Mouse (Mus musculus) spleen, postnatal 36 days (tissue): ENCODE data around the gene Nes.

ENCODE experiments used
- DNase-seq, 2 experiments: peaks; one replicate each; pipeline ENCODE4 v3.0.0; 2022; ENCODE audit warnings: low spot score in 2 of 2, mixed read lengths in 1 of 2

The Nes gene

GRCm38 (mm10) chr3:87949955-87950515, 20.8 kb upstream of the Nes start:
- no peak for DNase-seq

- DNase-seq: no peak
Observed at GRCm38 (mm10) chr3:87951946-87952345, 18.9 kb upstream of the Nes start.

GRCm38 (mm10) chr3:87952440-87952839, 18.4 kb upstream of the Nes start:
- no peak for DNase-seq

- no peak for DNase-seq
Observed at GRCm38 (mm10) chr3:87958056-87958455, 12.8 kb upstream of the Nes start.

- DNase-seq: no peak
Observed at GRCm38 (mm10) chr3:87958476-87958875, 12.4 kb upstream of the Nes start.

- DNase-seq: no peak
Observed at GRCm38 (mm10) chr3:87958967-87959366, 11.9 kb upstream of the Nes start.

GRCm38 (mm10) chr3:87959371-87959770, 11.5 kb upstream of the Nes start:
- no peak for DNase-seq

- DNase-seq: no peak
Observed at GRCm38 (mm10) chr3:87960191-87960585, 10.7 kb upstream of the Nes start.

GRCm38 (mm10) chr3:87960586-87961191, 10.2 kb upstream of the Nes start:
- peak; percentile 61 to 63 for DNase-seq

GRCm38 (mm10) chr3:87970184-87970938, 517 bp upstream of the Nes start:
- DNase-seq: peak; percentile 12 to 24

- DNase-seq: no peak
Observed at GRCm38 (mm10) chr3:87971489-87972202, 768 bp downstream of the Nes start.

GRCm38 (mm10) chr3:87972203-87972664, 1.4 kb downstream of the Nes start:
- no peak for DNase-seq

GRCm38 (mm10) chr3:87972776-87973175, 1.9 kb downstream of the Nes start:
- DNase-seq: no peak

- DNase-seq: no peak
Observed at GRCm38 (mm10) chr3:87973593-87974380, 2.9 kb downstream of the Nes start.

GRCm38 (mm10) chr3:87974381-87974987, 3.6 kb downstream of the Nes start:
- no peak for DNase-seq

- no peak for DNase-seq
Observed at GRCm38 (mm10) chr3:87979493-87979892, 8.6 kb downstream of the Nes start.

- DNase-seq: no peak
Observed at GRCm38 (mm10) chr3:87980085-87980484, 9.2 kb downstream of the Nes start.

- no peak for DNase-seq
Observed at GRCm38 (mm10) chr3:87980728-87981127, 9.8 kb downstream of the Nes start.

- no peak for DNase-seq
Observed at GRCm38 (mm10) chr3:87981214-87981760, 10.4 kb downstream of the Nes start.

- no peak for DNase-seq
Observed at GRCm38 (mm10) chr3:87981894-87982835, 11.3 kb downstream of the Nes start.
